Mouse (Mus musculus): ENCODE data around the gene Hoxa1.

DNA sequence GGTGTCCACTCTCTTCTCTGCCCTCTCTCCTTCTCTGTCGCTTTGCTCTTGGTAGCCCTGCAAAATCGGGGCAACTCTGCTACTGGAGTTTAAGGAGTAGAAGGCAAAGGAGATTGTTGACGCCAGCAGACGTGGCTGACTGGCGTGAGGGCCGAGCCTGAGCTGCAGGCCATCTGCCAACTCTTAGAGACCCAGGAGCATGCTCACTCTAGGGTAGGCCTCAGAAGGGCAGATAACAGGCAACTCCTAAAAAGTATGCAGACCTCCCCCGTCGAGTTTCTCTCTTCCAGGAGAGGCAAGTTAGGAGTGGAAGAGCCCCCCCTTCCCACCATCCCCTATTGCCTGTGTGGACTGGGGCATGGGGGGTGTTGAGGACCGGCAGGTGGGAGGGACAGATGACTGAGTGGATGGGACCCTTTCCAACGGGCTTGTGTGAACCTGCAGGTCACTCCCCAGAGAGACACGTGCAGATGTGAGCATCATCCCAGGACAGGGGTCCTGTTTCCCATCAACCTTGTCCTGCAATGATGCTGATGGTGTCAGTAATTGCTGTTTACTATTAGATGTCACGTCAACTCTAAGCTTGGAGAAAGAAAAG lies 1.1 kb upstream of the Hoxa1 start:
- TF ChIP-seq POLR2A (IDR thresholded peaks at IDR 0.05; ENCODE audit: low read depth, low read length), result no peak; the same call in none of the 2 replicates
- TF ChIP-seq CTCF (IDR thresholded peaks at IDR 0.05; ENCODE audit: borderline replicate concordance, insufficient read depth, low read length), result no peak
